Mouse (Mus musculus) forebrain, embryonic 16.5 days (tissue): ENCODE measurements at regions not wholly inside any gene's neighbourhood (a gene's known extent, or its start where the extent isn't known, plus 50 kb on each side); places are given as distances from the start of the nearest gene placed in this dataset.

Experiments used
- ATAC-seq: fragments of 200-750 bp; cut with Nextera tagmentation; 2 replicates; pipeline ENCODE4 v1.8.0; 2017; ENCODE audit warnings: mild to moderate bottlenecking, moderate library complexity
- H3K27ac ChIP-seq: fragments of 300-500 bp; sonication (generic); 2 replicates; pipeline ENCODE4 v1.5.1; 2014; ENCODE audit warnings: low read length, control low read depth
- H3K27me3 ChIP-seq: fragments of 300-500 bp; sonication (generic); replicated peaks from 2 replicates; pipeline ENCODE4 v1.6.1; 2014; ENCODE audit warnings: low read length; ENCODE audit not compliant: control insufficient read depth, insufficient read depth
- H3K36me3 ChIP-seq: fragments of 300-500 bp; sonication (generic); 2 replicates; pipeline ENCODE4 v1.6.1; 2014; ENCODE audit not compliant: control insufficient read depth, insufficient read depth
- H3K4me1 ChIP-seq: fragments of 300-500 bp; sonication (generic); replicated peaks from 2 replicates; pipeline ENCODE4 v1.6.1; 2014; ENCODE audit warnings: low read length; ENCODE audit not compliant: control insufficient read depth, insufficient read depth
- H3K4me2 ChIP-seq: fragments of 300-500 bp; sonication (generic); 2 replicates; pipeline ENCODE4 v1.6.1; 2014; ENCODE audit warnings: mild to moderate bottlenecking, low read length, control low read depth
- H3K4me3 ChIP-seq: fragments of 300-500 bp; sonication (generic); replicated peaks from 2 replicates; pipeline ENCODE4 v1.5.1; 2014; ENCODE audit warnings: mild to moderate bottlenecking, low read length, control low read depth
- H3K9ac ChIP-seq: fragments of 300-500 bp; sonication (generic); replicated peaks from 2 replicates; pipeline ENCODE4 v1.6.1; 2014; ENCODE audit warnings: low read depth, low read length, control low read depth
- H3K9me3 ChIP-seq: fragments of 300-500 bp; sonication (generic); 2 replicates; pipeline ENCODE4 v1.6.1; 2016; ENCODE audit warnings: low read length; ENCODE audit not compliant: control insufficient read depth
- WGBS: fragments of 180-500 bp; shearing (Covaris S2); extraction: QIAGEN DNeasy Blood & Tissue Kit; methylation state at CpG from one replicate; pipeline ENCODE4 v1.1.7; 2014; 5-methylcytosine and 5-hydroxymethylcytosine counted together

GRCm38 (mm10) chr1:143060698-143061576 is 579.5 kb upstream of the B3galt2 start:
- peak; percentile 90 for ATAC-seq
- Histone ChIP-seq H3K27me3 (no peaks in the 10 kb centered on the region), H3K4me3 (no peak overlapping the region), H3K4me2 (no peak overlapping the region), H3K36me3 (no peaks in the 10 kb centered on the region), H3K9ac (no peak overlapping the region), H3K27ac (no peak overlapping the region), H3K9me3 (no peaks in the 10 kb centered on the region), H3K4me1 (no peaks in the 10 kb centered on the region; the same call in 1 of the 2 replicates)
- 21% methylated on average over 4 of the region's 4 CpGs for WGBS

GRCm38 (mm10) chr1:143065493-143065892 is 575.0 kb upstream of the B3galt2 start:
- ATAC-seq, result no peak
- H3K36me3 ChIP-seq, result no peaks in the 10 kb centered on the region
- H3K4me1 ChIP-seq, result no peaks in the 10 kb centered on the region
- no peak overlapping the region for H3K27ac ChIP-seq
- no peak overlapping the region for H3K4me2 ChIP-seq
- no peak overlapping the region for H3K9ac ChIP-seq
- H3K9me3 ChIP-seq, result no peaks in the 10 kb centered on the region
- no peak overlapping the region for H3K4me3 ChIP-seq
- H3K27me3 ChIP-seq, result no peaks in the 10 kb centered on the region

- H3K4me3 ChIP-seq, result no peak overlapping the region
- ATAC-seq, result no peak
- H3K27me3 ChIP-seq, result no peaks in the 10 kb centered on the region
- no peak overlapping the region for H3K27ac ChIP-seq
- WGBS, result 45% methylated on average over 3 of the region's 3 CpGs
- H3K36me3 ChIP-seq, result no peaks in the 10 kb centered on the region
- no peaks in the 10 kb centered on the region for H3K9me3 ChIP-seq
- no peak overlapping the region for H3K9ac ChIP-seq
- H3K4me1 ChIP-seq, result no peaks in the 10 kb centered on the region
- no peak overlapping the region for H3K4me2 ChIP-seq
Measured at GRCm38 (mm10) chr1:143071781-143072382, 568.6 kb upstream of the B3galt2 start.

GRCm38 (mm10) chr1:143074999-143075398 is 565.5 kb upstream of the B3galt2 start:
- Histone ChIP-seq H3K27ac (no peak overlapping the region), H3K27me3 (no peaks in the 10 kb centered on the region), H3K9me3 (no peaks in the 10 kb centered on the region), H3K4me1 (no peaks in the 10 kb centered on the region), H3K9ac (no peak overlapping the region), H3K36me3 (no peaks in the 10 kb centered on the region), H3K4me2 (no peak overlapping the region), H3K4me3 (no peak overlapping the region)
- 81% methylated on average over 4 of the region's 4 CpGs for WGBS
- no peak for ATAC-seq

GRCm38 (mm10) chr1:143080441-143080840 is 560.0 kb upstream of the B3galt2 start:
- H3K4me3 ChIP-seq, result no peak overlapping the region
- no peaks in the 10 kb centered on the region for H3K27me3 ChIP-seq
- H3K27ac ChIP-seq, result no peak overlapping the region
- 60% methylated on average over 2 of the region's 2 CpGs for WGBS
- H3K9ac ChIP-seq, result no peak overlapping the region
- H3K9me3 ChIP-seq, result no peaks in the 10 kb centered on the region
- ATAC-seq, result no peak
- no peak overlapping the region for H3K4me2 ChIP-seq
- H3K4me1 ChIP-seq, result no peaks in the 10 kb centered on the region
- H3K36me3 ChIP-seq, result no peaks in the 10 kb centered on the region

- Histone ChIP-seq H3K4me3 (no peak overlapping the region), H3K27ac (no peak overlapping the region), H3K27me3 (no peaks in the 10 kb centered on the region), H3K9me3 (no peaks in the 10 kb centered on the region), H3K9ac (no peak overlapping the region), H3K4me1 (no peaks in the 10 kb centered on the region), H3K4me2 (no peak overlapping the region), H3K36me3 (no peaks in the 10 kb centered on the region)
- WGBS, result 74% methylated on average over 4 of the region's 4 CpGs
- ATAC-seq, result no peak
Measured at GRCm38 (mm10) chr1:143096904-143097303, 543.6 kb upstream of the B3galt2 start.

- ATAC-seq, result 0 out of 2 replicates have a peak, but pooled peaks have one; percentile 38
- Histone ChIP-seq H3K9ac (no peak overlapping the region), H3K27ac (no peak overlapping the region), H3K4me3 (no peak overlapping the region), H3K9me3 (no peaks in the 10 kb centered on the region), H3K36me3 (no peaks in the 10 kb centered on the region), H3K27me3 (no peaks in the 10 kb centered on the region), H3K4me2 (no peak overlapping the region), H3K4me1 (no peaks in the 10 kb centered on the region)
Measured at GRCm38 (mm10) chr1:143098307-143098706, 542.2 kb upstream of the B3galt2 start.

GRCm38 (mm10) chr1:143122185-143122584 is 518.3 kb upstream of the B3galt2 start:
- H3K9me3 ChIP-seq, result no peaks in the 10 kb centered on the region
- no peak overlapping the region for H3K9ac ChIP-seq
- H3K36me3 ChIP-seq, result no peaks in the 10 kb centered on the region
- no peaks in the 10 kb centered on the region for H3K27me3 ChIP-seq
- no peak overlapping the region for H3K27ac ChIP-seq
- H3K4me2 ChIP-seq, result no peak overlapping the region
- H3K4me1 ChIP-seq, result no peaks in the 10 kb centered on the region
- ATAC-seq, result no peak
- H3K4me3 ChIP-seq, result no peak overlapping the region

GRCm38 (mm10) chr1:143130257-143130656 is 510.2 kb upstream of the B3galt2 start:
- ATAC-seq, result no peak
- 83% methylated on average over 1 of the region's 1 CpGs for WGBS
- no peak overlapping the region for H3K27ac ChIP-seq
- no peaks in the 10 kb centered on the region for H3K4me1 ChIP-seq
- H3K9ac ChIP-seq, result no peak overlapping the region
- no peaks in the 10 kb centered on the region for H3K36me3 ChIP-seq
- H3K4me3 ChIP-seq, result no peak overlapping the region
- H3K9me3 ChIP-seq, result no peaks in the 10 kb centered on the region
- no peak overlapping the region for H3K4me2 ChIP-seq
- no peaks in the 10 kb centered on the region for H3K27me3 ChIP-seq
